Mouse (Mus musculus) cerebellum, adult 2 months (tissue): Measurements from ENCODE around the gene Car5b. TPM values are rescaled to one million over a fixed set of nuclear protein-coding genes. Genes with fewer than 3 reads are reported as not detected.

Experiments
- DNase-seq, 2 experiments: peaks; one replicate each; pipeline ENCODE4 v3.0.0; 2021
- H3K27ac ChIP-seq: fragments of 200-500 bp; 2 replicates; pipeline ENCODE4 v1.5.1; 2012; ENCODE audit warnings: low read length, control low read depth, inconsistent platforms; ENCODE audit not compliant: insufficient read depth
- H3K27me3 ChIP-seq: fragments of 200-500 bp; 2 replicates; pipeline ENCODE4 v1.6.1; 2012; ENCODE audit warnings: inconsistent platforms, mild to moderate bottlenecking, low read length, moderate library complexity; ENCODE audit not compliant: control insufficient read depth, insufficient read depth
- H3K4me1 ChIP-seq: fragments of 200-500 bp; 2 replicates; pipeline ENCODE4 v1.6.1; 2011; ENCODE audit warnings: low read length; ENCODE audit not compliant: control insufficient read depth, insufficient read depth
- H3K4me3 ChIP-seq: fragments of 200-500 bp; replicated peaks from 2 replicates; pipeline ENCODE3; 2011; ENCODE audit warnings: mild to moderate bottlenecking, low read depth, low read length, control low read depth; ENCODE audit not compliant: insufficient read depth
- CTCF ChIP-seq: fragments of 200-500 bp; IDR thresholded peaks from 2 replicates; pipeline ENCODE4 v1.5.1; 2011; ENCODE audit warnings: low read depth, mild to moderate bottlenecking, control low read depth, low read length, moderate library complexity, borderline replicate concordance; ENCODE audit not compliant: insufficient read depth
- POLR2A ChIP-seq: fragments of 200-500 bp; IDR thresholded peaks from 2 replicates; pipeline ENCODE4 v1.6.1; 2011; ENCODE audit warnings: low read length, control low read depth, borderline replicate concordance; ENCODE audit not compliant: insufficient read depth
- WGBS: fragments of 180-500 bp; shearing (Covaris S2); methylation state at CpG from one replicate; pipeline ENCODE4 v1.1.7; 2018; 5-methylcytosine and 5-hydroxymethylcytosine counted together
- polyA plus RNA-seq: library from polyadenylated mRNA; depleted of rRNA; stranded (reverse); fragments of >200 nt; gene quantifications from 2 replicates; pipeline ENCODE4 v1.2.3, GENCODE M21; 2012

The Car5b gene
- polyA plus RNA-seq, 1 experiment: 3.6 TPM

DNA sequence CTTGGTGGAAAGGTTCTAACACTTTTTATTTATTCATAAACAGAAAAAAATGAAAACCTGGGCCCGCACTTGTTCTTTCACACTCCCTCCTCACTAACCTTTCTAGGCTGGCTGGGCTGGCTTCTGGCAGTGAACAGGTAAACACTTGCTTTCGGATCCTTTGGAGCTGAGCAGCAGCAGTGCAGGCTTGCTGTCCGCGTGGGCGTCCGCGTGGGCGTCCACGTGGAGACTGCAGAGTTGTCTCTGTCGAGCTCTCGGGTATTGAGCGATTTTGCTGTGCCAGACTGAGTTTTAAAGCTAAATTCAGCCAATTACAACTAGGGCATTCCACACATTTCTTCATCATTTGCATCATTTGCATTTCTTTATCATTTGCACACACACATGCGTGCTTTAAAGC lies 14.3 kb upstream of the Car5b start:
- no peaks in the 10 kb centered on the region for H3K4me1 ChIP-seq
- TF ChIP-seq POLR2A (no peak), CTCF (no peak)
- 63% methylated on average over 13 of the region's 13 CpGs for WGBS
- no peaks in the 10 kb centered on the region for H3K27me3 ChIP-seq
- H3K4me3 ChIP-seq: no peak overlapping the region
- no peak overlapping the region for H3K27ac ChIP-seq
- DNase-seq: no peak

GRCm38 (mm10) chrX:164038882-164039281 lies 11.1 kb upstream of the Car5b start:
- no peak for DNase-seq
- H3K27me3 ChIP-seq: no peaks in the 10 kb centered on the region
- TF ChIP-seq CTCF (no peak), POLR2A (no peak)
- no peak overlapping the region for H3K27ac ChIP-seq
- H3K4me1 ChIP-seq: no peaks in the 10 kb centered on the region
- no peak overlapping the region for H3K4me3 ChIP-seq
- WGBS: 12% methylated on average over 2 of the region's 2 CpGs

DNA sequence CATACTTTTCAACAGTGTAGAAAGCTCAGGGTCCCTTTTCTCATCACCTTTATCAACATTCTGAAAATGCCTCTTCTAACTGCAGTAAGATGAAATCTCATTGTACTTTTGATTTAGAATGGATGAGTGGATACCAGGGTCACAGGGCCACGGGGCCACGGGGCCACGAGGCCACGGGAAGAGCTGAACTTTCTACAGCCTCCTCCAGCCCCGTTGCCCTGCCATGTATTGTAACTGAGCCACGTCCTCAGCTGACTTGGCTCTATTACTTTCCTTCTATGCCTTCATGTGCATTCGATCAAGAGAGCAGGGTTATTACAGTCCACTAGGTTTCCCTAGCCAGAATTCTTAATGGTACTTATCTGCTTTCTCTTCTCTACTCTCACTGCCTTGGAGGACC lies 8.1 kb upstream of the Car5b start:
- 66% methylated on average over 7 of the region's 7 CpGs for WGBS
- Histone ChIP-seq H3K27me3 (no peaks in the 10 kb centered on the region), H3K4me3 (no peak overlapping the region), H3K27ac (no peak overlapping the region), H3K4me1 (no peaks in the 10 kb centered on the region)
- TF ChIP-seq POLR2A: no peak
- TF ChIP-seq CTCF: no peak
- DNase-seq: no peak

- H3K4me3 ChIP-seq: no peak overlapping the region
- no peaks in the 10 kb centered on the region for H3K4me1 ChIP-seq
- H3K27ac ChIP-seq: no peak overlapping the region
- H3K27me3 ChIP-seq: no peaks in the 10 kb centered on the region
- TF ChIP-seq POLR2A (no peak), CTCF (no peak)
- 86% methylated on average over 2 of the region's 2 CpGs for WGBS
- no peak for DNase-seq
Observed at GRCm38 (mm10) chrX:164035401-164035800, 7.6 kb upstream of the Car5b start.

DNA sequence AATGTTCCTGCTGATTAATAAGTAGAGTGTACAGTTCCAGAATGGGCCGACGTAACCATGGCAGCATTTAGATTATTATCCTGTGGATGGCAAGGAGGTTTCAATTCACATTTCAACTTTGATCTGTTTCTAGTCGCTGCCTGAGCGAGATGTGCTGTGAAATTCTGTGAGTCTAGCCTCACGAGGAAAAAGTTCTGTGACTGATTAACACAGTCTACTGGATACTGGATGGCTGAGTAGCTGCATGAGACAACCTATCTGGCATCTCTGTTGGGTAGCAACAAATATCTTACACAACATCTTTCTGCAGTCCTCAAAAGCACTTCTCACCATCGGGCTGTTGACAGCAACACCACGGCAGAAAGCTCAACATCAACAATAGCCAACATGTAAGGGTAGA lies 4.7 kb upstream of the Car5b start:
- no peak for TF ChIP-seq CTCF
- 76% methylated on average over 7 of the region's 7 CpGs for WGBS
- Histone ChIP-seq H3K27ac (no peak overlapping the region), H3K27me3 (no peaks in the 10 kb centered on the region), H3K4me1 (no peaks in the 10 kb centered on the region), H3K4me3 (no peak overlapping the region)
- DNase-seq: no peak

GRCm38 (mm10) chrX:164015636-164016035 lies 12.2 kb downstream of the Car5b start:
- TF ChIP-seq POLR2A (no peak), CTCF (no peak)
- H3K27ac ChIP-seq: no peak overlapping the region
- 94% methylated on average over 3 of the region's 3 CpGs for WGBS
- no peaks in the 10 kb centered on the region for H3K4me1 ChIP-seq
- no peaks in the 10 kb centered on the region for H3K27me3 ChIP-seq
- H3K4me3 ChIP-seq: no peak overlapping the region
- no peak for DNase-seq

DNA sequence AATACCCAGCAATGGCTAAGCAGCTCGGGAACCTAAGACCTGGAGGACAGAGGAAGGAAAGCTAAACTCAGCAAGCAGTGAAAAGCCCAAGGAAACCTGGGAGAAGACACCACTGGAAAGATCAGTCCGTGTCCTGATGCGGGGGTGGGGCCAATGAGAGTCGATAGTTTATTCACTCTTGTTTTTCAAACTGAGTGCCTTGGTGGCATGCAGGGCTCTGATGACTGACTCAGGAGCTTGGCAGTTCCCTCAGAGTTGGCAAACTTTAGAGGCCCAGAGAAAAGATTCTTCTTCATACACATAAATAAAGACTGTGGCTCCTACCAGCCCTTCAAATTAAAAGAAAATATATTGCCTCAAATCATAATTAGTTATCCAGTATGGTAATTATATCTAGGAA lies 12.8 kb downstream of the Car5b start:
- no peak overlapping the region for H3K4me3 ChIP-seq
- TF ChIP-seq CTCF: no peak
- TF ChIP-seq POLR2A: no peak
- no peaks in the 10 kb centered on the region for H3K4me1 ChIP-seq
- WGBS: 55% methylated on average over 4 of the region's 4 CpGs
- no peak overlapping the region for H3K27ac ChIP-seq
- no peaks in the 10 kb centered on the region for H3K27me3 ChIP-seq
- no peak for DNase-seq

GRCm38 (mm10) chrX:164013318-164013717 lies 14.5 kb downstream of the Car5b start:
- DNase-seq: no peak
- H3K4me3 ChIP-seq: no peak overlapping the region
- no peaks in the 10 kb centered on the region for H3K4me1 ChIP-seq
- H3K27me3 ChIP-seq: no peaks in the 10 kb centered on the region
- WGBS: 57% methylated on average over 2 of the region's 2 CpGs
- TF ChIP-seq POLR2A: no peak
- TF ChIP-seq CTCF: no peak
- H3K27ac ChIP-seq: no peak overlapping the region
